Mouse (Mus musculus) T-cell, adult 66 days (primary cell): ENCODE data around the gene Ugt1a5. TPM values are rescaled to one million over a fixed set of nuclear protein-coding genes. Genes with fewer than 3 reads are reported as not detected.

Experiments
- total RNA-seq, 2 experiments: library from RNA; stranded (reverse); gene quantifications; 3 replicates in 1 of 2; 4 replicates in 1 of 2; pipeline ENCODE4 v1.2.4; 2023

The Ugt1a5 gene
- not detected for total RNA-seq

GRCm38 (mm10) chr1:88165711-88166110 is at the start of gene Ugt1a5:
Ugt1a5 (plus strand) TSS chr1:88166012.

DNA sequence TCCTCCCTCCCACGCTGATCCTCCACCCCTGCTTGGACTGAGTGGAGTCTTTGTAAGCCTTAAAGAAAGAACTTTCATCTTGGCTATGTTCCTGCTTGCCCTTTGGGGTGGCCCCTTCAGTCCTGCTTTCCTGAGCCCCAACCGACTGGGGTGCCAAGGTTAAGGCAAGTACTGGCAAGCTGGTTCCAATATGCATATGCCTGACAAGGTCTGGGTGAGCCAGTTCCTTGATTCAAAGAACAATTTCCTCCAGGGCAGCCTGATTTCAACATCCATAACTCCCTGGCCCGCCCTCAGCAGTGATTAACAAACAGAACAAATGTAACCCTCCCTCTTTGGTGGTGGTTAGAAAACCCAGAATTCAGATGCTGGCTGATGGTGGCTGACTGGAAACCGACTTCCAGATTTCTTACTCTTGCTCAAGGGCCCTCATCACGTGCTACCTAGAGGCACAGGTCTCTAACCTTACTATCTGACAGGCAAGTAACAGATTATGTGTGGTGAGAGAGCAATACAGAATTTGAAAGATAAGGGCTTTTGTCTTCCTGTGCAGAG is 31.3 kb upstream of the Ugt1a5 start, which contains the start of gene Ugt1a6a:
TSS of gene Ugt1a6a (plus strand) at position 353 of the 555 bp plus-strand sequence.

DNA sequence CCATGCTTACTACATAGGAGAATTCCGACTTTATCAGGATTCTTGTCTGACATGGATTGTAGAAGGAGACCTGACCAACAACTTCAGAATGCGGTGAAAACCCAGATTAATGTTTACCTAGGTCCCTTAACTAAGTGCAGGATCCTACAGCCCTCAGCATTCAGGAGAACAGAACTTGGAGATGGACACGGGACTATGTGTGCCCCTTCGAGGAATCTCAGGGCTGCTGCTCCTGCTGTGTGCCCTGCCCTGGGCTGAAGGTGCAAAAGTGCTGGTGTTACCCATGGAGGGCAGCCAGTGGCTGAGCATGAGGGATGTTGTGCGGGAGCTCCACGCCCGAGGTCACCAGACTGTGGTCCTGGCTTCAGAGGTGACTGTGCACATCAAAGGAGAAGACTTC is 34.6 kb downstream of the Ugt1a5 start, which contains the start of gene Ugt1a2:
TSS of gene Ugt1a2 (plus strand) at position 146 of the 400 bp plus-strand sequence.

GRCm38 (mm10) chr1:88205294-88205922 is 39.6 kb downstream of the Ugt1a5 start, which contains the start of gene Dnajb3:
Dnajb3 (minus strand) TSS chr1:88205782.

DNA sequence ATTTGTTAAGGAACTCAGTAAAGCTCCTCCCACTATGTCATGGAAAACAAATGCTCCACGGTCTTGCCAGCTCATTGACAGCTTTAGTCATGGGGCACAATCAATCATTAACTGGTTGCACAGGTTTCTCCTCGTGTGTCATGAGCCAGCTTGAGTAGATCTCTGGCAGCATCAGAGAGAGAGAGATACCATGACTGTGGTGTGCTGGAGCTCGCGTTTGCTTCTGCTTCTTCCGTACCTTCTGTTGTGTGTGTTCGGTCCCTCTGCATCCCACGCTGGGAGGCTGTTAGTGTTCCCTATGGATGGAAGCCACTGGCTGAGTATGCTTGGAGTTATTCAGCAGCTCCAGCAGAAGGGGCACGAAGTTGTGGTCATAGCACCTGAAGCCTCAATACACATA is 46.0 kb downstream of the Ugt1a5 start, which contains the start of gene Ugt1a1:
TSS of gene Ugt1a1 (plus strand) at position 148 of the 400 bp plus-strand sequence.

GRCm38 (mm10) chr1:88226670-88227379 is 61.0 kb downstream of the Ugt1a5 start, which contains the start of gene Mroh2a:
Mroh2a (plus strand) TSS chr1:88226986.

Other genes starting within 250 kb of the Ugt1a5 start
- gene Usp40, start 157.5 kb upstream of the Ugt1a5 start, total RNA-seq, result 10 to 100 TPM; 21.5 to 21.7 TPM
- not detected for gene Ugt1a10, start 110.6 kb upstream of the Ugt1a5 start, total RNA-seq
- not detected for gene Ugt1a9, start 95.2 kb upstream of the Ugt1a5 start, total RNA-seq
- not detected for gene Ugt1a8, start 78.2 kb upstream of the Ugt1a5 start, total RNA-seq
- gene Ugt1a7c, start 71.0 kb upstream of the Ugt1a5 start, total RNA-seq, result under 1 TPM; 0.33 to 0.52 TPM
- gene Ugt1a6b, start 62.8 kb upstream of the Ugt1a5 start, total RNA-seq, result not detected
- gene Ugt1a6a, start 31.2 kb upstream of the Ugt1a5 start, total RNA-seq, result not detected
- gene Ugt1a2, start 34.6 kb downstream of the Ugt1a5 start, total RNA-seq, result not detected
- gene Dnajb3, start 39.8 kb downstream of the Ugt1a5 start, total RNA-seq, result 1 to 10 TPM in 1 of 2 experiments, not detected in 1; 1.1 TPM
- not detected for gene Ugt1a1, start 45.9 kb downstream of the Ugt1a5 start, total RNA-seq
- gene Mroh2a, start 61.0 kb downstream of the Ugt1a5 start, total RNA-seq, result under 1 TPM in 1 of 2 experiments, not detected in 1; 0.12 TPM
- 100 to 1,000 TPM; 175 to 196 TPM for gene Hjurp, start 111.6 kb downstream of the Ugt1a5 start, total RNA-seq
- not detected for gene Trpm8, start 111.6 kb downstream of the Ugt1a5 start, total RNA-seq
- not detected for gene Spp2, start 240.9 kb downstream of the Ugt1a5 start, total RNA-seq